8 mouse cellular contexts compared by ENCODE assay signal in the genomic region with DNA sequence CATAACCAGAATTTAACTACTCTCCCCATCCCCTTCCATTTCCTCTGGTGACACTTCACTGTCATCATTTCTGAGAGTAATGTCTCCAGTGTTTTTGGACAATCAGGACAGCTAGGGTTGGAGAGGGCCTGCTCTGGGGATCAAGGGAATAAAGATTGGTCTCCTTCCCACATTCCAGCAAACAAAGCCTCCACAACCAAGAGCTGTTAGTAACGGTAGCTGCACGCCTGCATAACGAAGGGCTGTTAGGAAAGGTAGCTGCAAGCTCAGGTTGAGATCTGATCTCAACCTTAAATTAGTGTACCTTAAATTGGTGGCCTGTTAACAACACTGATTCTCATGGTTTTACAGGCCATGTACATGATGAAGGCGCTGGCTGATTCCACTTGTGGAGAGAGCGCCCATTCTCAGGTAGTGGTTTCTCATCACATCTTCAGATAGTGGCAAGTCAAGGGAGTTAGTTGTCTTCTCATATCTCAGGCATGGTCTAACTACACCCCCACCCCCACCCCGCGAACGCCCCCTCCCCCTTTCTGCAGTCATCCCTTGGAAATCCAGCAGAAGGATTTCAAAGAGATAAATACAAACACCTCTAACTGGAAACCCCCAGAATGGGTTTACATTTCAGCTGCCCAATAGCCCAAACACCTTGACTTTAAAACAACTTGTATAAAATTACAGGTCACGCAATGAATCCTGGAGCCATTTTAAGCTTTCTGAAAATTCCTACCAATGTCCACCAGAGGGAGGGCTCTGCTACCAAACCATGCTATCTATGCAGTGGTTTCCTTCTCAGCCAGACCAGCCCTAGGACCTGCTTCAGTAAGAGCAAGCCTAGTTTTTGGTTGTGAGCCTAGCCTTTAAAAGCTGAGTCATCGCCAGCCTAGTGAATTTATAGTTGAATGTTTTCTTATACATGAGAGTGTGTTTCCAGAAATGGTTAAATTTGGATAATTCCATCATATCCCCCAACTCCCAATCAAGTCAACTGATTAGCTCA. TPM values are rescaled to one million over a fixed set of nuclear protein-coding genes. Genes with fewer than 3 reads are reported as not detected.
A peak's percentile ranks its signal among the peaks of the same experiment; 100 is the strongest.
DNase-seq lines count a peak whose midpoint lies in the region; ATAC-seq and TF ChIP-seq lines count a peak whose summit lies in the region.

No protein-coding gene starts in this region.

- no peak overlapping the region for H3K4me3 ChIP-seq in kidney, adult 2 months (ENCODE audit: insufficient read depth, low read depth, low read length)
- H3K4me3 ChIP-seq in G1E (ENCODE audit: low read depth, low read length) = no peak overlapping the region
- H3K4me3 ChIP-seq in cortical plate, adult 2 months (ENCODE audit: insufficient read depth, low read length) = no peak overlapping the region
- H3K4me3 ChIP-seq in hindbrain, postnatal 0 days (ENCODE audit: low read length) = no peak overlapping the region
- H3K4me3 ChIP-seq in limb, embryonic 13.5 days = no peak overlapping the region

- no peak overlapping the region for H3K9ac ChIP-seq in hindbrain, postnatal 0 days (replicated peaks; ENCODE audit: low read length)
- H3K9ac ChIP-seq in limb, embryonic 13.5 days = no peak overlapping the region

- no peak overlapping the region for H3K4me2 ChIP-seq in hindbrain, postnatal 0 days (ENCODE audit: low read depth, low read length)
- H3K4me2 ChIP-seq in limb, embryonic 13.5 days (replicated peaks) = no peak overlapping the region

- DNase-seq in kidney, adult 2 months = peak; percentile 50
- no peak for DNase-seq in kidney, adult 18-20 months
- peak; percentile 13 for DNase-seq in G1E (ENCODE audit: low spot score)
- peak; percentile 83 for DNase-seq in hindbrain, postnatal 0 days (ENCODE audit: low spot score)
- DNase-seq in retina, postnatal 1 day = peak; percentile 65
- DNase-seq in gastrocnemius, adult 8-10 months (ENCODE audit: low spot score in 2 of 2) = no peak

- H3K4me1 ChIP-seq in kidney, adult 2 months (ENCODE audit: control insufficient read depth, insufficient read depth, low read length) = no peaks in the 10 kb centered on the region
- H3K4me1 ChIP-seq in G1E (ENCODE audit: insufficient read depth, low read depth, low read length) = no peaks in the 10 kb centered on the region
- no peaks in the 10 kb centered on the region for H3K4me1 ChIP-seq in cortical plate, adult 2 months (ENCODE audit: control insufficient read depth, insufficient read depth, low read length)
- H3K4me1 ChIP-seq in hindbrain, postnatal 0 days (ENCODE audit: insufficient read depth, low read length) = no peaks in the 10 kb centered on the region
- H3K4me1 ChIP-seq in limb, embryonic 13.5 days = no peaks in the 10 kb centered on the region

- peak; percentile 49 for TF ChIP-seq CTCF in kidney, adult 2 months (conservative IDR thresholded peaks at IDR 0.05; ENCODE audit: insufficient read depth, insufficient read length, low read depth, low read length)
- TF ChIP-seq CTCF in G1E (IDR thresholded peaks at IDR 0.05; ENCODE audit: low read depth, low read length) = no peak
- TF ChIP-seq CTCF in cortical plate, adult 2 months (IDR thresholded peaks at IDR 0.05; ENCODE audit: extremely low read depth, insufficient read depth, low read length) = peak; percentile 62
- TF ChIP-seq CTCF in hindbrain, postnatal 0 days (IDR thresholded peaks at IDR 0.05; ENCODE audit: low read depth) = peak; percentile 87

- peaks cover 1% of the 10 kb centered on the region; the same call in 1 of the 2 replicates for H3K36me3 ChIP-seq in kidney, adult 2 months (ENCODE audit: control insufficient read depth, insufficient read depth, low read length)
- H3K36me3 ChIP-seq in G1E (replicated peaks) = peaks cover 65% of the 10 kb centered on the region
- H3K36me3 ChIP-seq in hindbrain, postnatal 0 days (ENCODE audit: insufficient read depth, low read length) = peaks cover 8% of the 10 kb centered on the region
- H3K36me3 ChIP-seq in limb, embryonic 13.5 days = peaks cover 17% of the 10 kb centered on the region

- H3K27ac ChIP-seq in kidney, adult 2 months (ENCODE audit: insufficient read depth, low read depth, low read length) = no peak overlapping the region
- no peak overlapping the region for H3K27ac ChIP-seq in cortical plate, adult 2 months (ENCODE audit: insufficient read depth, low read length)
- no peak overlapping the region for H3K27ac ChIP-seq in hindbrain, postnatal 0 days
- no peak overlapping the region for H3K27ac ChIP-seq in limb, embryonic 13.5 days

- no peak for ATAC-seq in G1E (ENCODE audit: extremely low read depth, insufficient number of reproducible peaks, low FRiP score, poor library complexity, severe bottlenecking)
- peak; percentile 85 for ATAC-seq in hindbrain, postnatal 0 days
- ATAC-seq in limb, embryonic 13.5 days (ENCODE audit: low FRiP score, low read depth) = peak; percentile 59; the same call in 1 of the 2 replicates

- no peak for TF ChIP-seq POLR2A in kidney, adult 2 months (IDR thresholded peaks at IDR 0.05; ENCODE audit: low read depth, low read length)
- TF ChIP-seq POLR2A in cortical plate, adult 2 months (IDR thresholded peaks at IDR 0.05; ENCODE audit: extremely low read depth, insufficient read depth, low read length) = no peak

- 62% methylated on average over 10 of the region's 10 CpGs for WGBS in kidney, adult 2 months
- WGBS in hindbrain, postnatal 0 days = 79% methylated on average over 10 of the region's 10 CpGs
- WGBS in limb, embryonic 13.5 days = 72% methylated on average over 10 of the region's 10 CpGs

- no peaks in the 10 kb centered on the region for H3K9me3 ChIP-seq in G1E (replicated peaks)
- no peaks in the 10 kb centered on the region for H3K9me3 ChIP-seq in hindbrain, postnatal 0 days (ENCODE audit: low read length)
- H3K9me3 ChIP-seq in limb, embryonic 13.5 days = no peaks in the 10 kb centered on the region

- H3K27me3 ChIP-seq in kidney, adult 2 months (replicated peaks; ENCODE audit: control insufficient read depth, insufficient read depth, low read length) = no peaks in the 10 kb centered on the region
- H3K27me3 ChIP-seq in G1E (ENCODE audit: insufficient read depth, low read length) = no peaks in the 10 kb centered on the region
- no peaks in the 10 kb centered on the region for H3K27me3 ChIP-seq in hindbrain, postnatal 0 days (ENCODE audit: insufficient read depth, low read length)
- no peaks in the 10 kb centered on the region for H3K27me3 ChIP-seq in limb, embryonic 13.5 days

RNA-seq across cellular contexts. Expression of gene Fam76b, which starts 21.3 kb away (rescaled TPM):
- polyA plus RNA-seq in kidney, adult 2 months (2012; rRNA removed) = 3.3 and 4.0 TPM in 2 replicates
- total RNA-seq in G1E (2014; fragmentation: Nextera tagmentation) (74.5 and 81.2 TPM in 2 replicates), G1E (2017) (74.1 and 87.0 TPM in 2 replicates)
- polyA plus RNA-seq in G1E (2012) = 20.9 and 25.3 TPM in 2 replicates
- 20.8 and 22.2 TPM in 2 replicates for polyA plus RNA-seq in cortical plate, adult 2 months (2012; rRNA removed)
- 21.5 and 23.1 TPM in 2 replicates for total RNA-seq in hindbrain, postnatal 0 days (2014; rRNA removed)
- 13.9 and 16.3 TPM in 2 replicates for polyA plus RNA-seq in hindbrain, postnatal 0 days (2015; fragmentation: Nextera tagmentation; extraction: Ambion mirVana)
- polyA plus RNA-seq in limb, embryonic 13.5 days (2015; fragmentation: Nextera tagmentation; extraction: Ambion mirVana) = 21.8 and 22.2 TPM in 2 replicates
- total RNA-seq in gastrocnemius, adult 8-10 months (2022) = 1 to 10 TPM; 3.2 to 5.8 (median 4.7) TPM

RNA-seq across cellular contexts. Expression of gene Cep57, which starts 21.9 kb away (rescaled TPM):
- 7.9 and 9.0 TPM in 2 replicates for polyA plus RNA-seq in kidney, adult 2 months (2012; rRNA removed)
- total RNA-seq in G1E (2014; fragmentation: Nextera tagmentation) (84.5 and 94.1 TPM in 2 replicates), G1E (2017) (81.4 and 93.9 TPM in 2 replicates)
- polyA plus RNA-seq in G1E (2012) = 12.2 and 14.0 TPM in 2 replicates
- 19.2 and 22.4 TPM in 2 replicates for polyA plus RNA-seq in cortical plate, adult 2 months (2012; rRNA removed)
- total RNA-seq in hindbrain, postnatal 0 days (2014; rRNA removed) = 17.3 and 26.2 TPM in 2 replicates
- polyA plus RNA-seq in hindbrain, postnatal 0 days (2015; fragmentation: Nextera tagmentation; extraction: Ambion mirVana) = 38.7 and 38.9 TPM in 2 replicates
- 61.9 and 64.6 TPM in 2 replicates for polyA plus RNA-seq in limb, embryonic 13.5 days (2015; fragmentation: Nextera tagmentation; extraction: Ambion mirVana)
- total RNA-seq in gastrocnemius, adult 8-10 months (2022) = 1 to 10 TPM; 4.6 to 6.3 (median 4.9) TPM

Comparison
In these comparisons a context has a peak if more than half of its experiments do, and no peak if none do; other contexts are left out.
1. DNase-seq: peak in kidney, adult 2 months (single experiment), G1E (single experiment), hindbrain, postnatal 0 days (single experiment) and retina, postnatal 1 day (single experiment); none in kidney, adult 18-20 months (single experiment) and gastrocnemius, adult 8-10 months (0 of 2).